Mouse (Mus musculus) forelimb bud, embryonic 11.5 days (tissue): ENCODE measurements around the gene Snx32.
"Not testable (repeated sequence)": the region's sequence is repeated elsewhere in the genome, so short reads cannot be mapped to it uniquely, and the experiment has no call there.

ENCODE experiments used
- DNase-seq: peaks from one replicate; pipeline ENCODE4 v3.0.0-alpha.2; 2012; ENCODE audit warnings: low read depth, low spot score

The Snx32 gene

GRCm38 (mm10) chr19:5512091-5513004 lies 2.0 kb upstream of the Snx32 start:
- DNase-seq = no peak

GRCm38 (mm10) chr19:5511074-5511632 lies 815 bp upstream of the Snx32 start:
- DNase-seq = no peak

GRCm38 (mm10) chr19:5503687-5504086 lies 6.7 kb downstream of the Snx32 start, which contains the start of gene 1700020D05Rik:
1700020D05Rik (minus strand) TSS chr19:5503787.
- DNase-seq = no peak

GRCm38 (mm10) chr19:5500330-5500875 lies 9.9 kb downstream of the Snx32 start:
- no peak for DNase-seq

GRCm38 (mm10) chr19:5496052-5496370 lies 14.3 kb downstream of the Snx32 start:
- no peak for DNase-seq

- no peak for DNase-seq
Measured at GRCm38 (mm10) chr19:5495353-5496051, 14.8 kb downstream of the Snx32 start.

- no peak for DNase-seq
Measured at GRCm38 (mm10) chr19:5494314-5494713, 16.0 kb downstream of the Snx32 start.

GRCm38 (mm10) chr19:5493301-5493721 lies 17.0 kb downstream of the Snx32 start:
- DNase-seq = not testable (repeated sequence)

GRCm38 (mm10) chr19:5492641-5493040 lies 17.7 kb downstream of the Snx32 start:
- no peak for DNase-seq

- DNase-seq = peak; percentile 71
Measured at GRCm38 (mm10) chr19:5490898-5491708, 19.2 kb downstream of the Snx32 start.

- DNase-seq = peak; percentile 96
Measured at GRCm38 (mm10) chr19:5490313-5490897, 19.9 kb downstream of the Snx32 start, which contains the start of gene Cfl1. Cfl1 (plus strand) TSS chr19:5490455.

GRCm38 (mm10) chr19:5489721-5490120 lies 20.6 kb downstream of the Snx32 start:
- not testable (repeated sequence) for DNase-seq

GRCm38 (mm10) chr19:5488878-5489571 lies 21.3 kb downstream of the Snx32 start:
- DNase-seq = peak; percentile 97

- peak; percentile 92 for DNase-seq
Measured at GRCm38 (mm10) chr19:5487768-5488550, 22.4 kb downstream of the Snx32 start, which contains the start of gene Mus81. Mus81 (minus strand) TSS chr19:5488402.

- no peak for DNase-seq
Measured at GRCm38 (mm10) chr19:5486771-5487170, 23.6 kb downstream of the Snx32 start.

GRCm38 (mm10) chr19:5486286-5486685 lies 24.1 kb downstream of the Snx32 start:
- no peak for DNase-seq

GRCm38 (mm10) chr19:5485821-5486220 lies 24.5 kb downstream of the Snx32 start:
- DNase-seq = no peak

GRCm38 (mm10) chr19:5485371-5485770 lies 25.0 kb downstream of the Snx32 start:
- no peak for DNase-seq

- no peak for DNase-seq
Measured at GRCm38 (mm10) chr19:5484496-5484895, 25.8 kb downstream of the Snx32 start.
